Mouse (Mus musculus): ENCODE data around the gene Gm8909. TPM values are rescaled to one million over a fixed set of nuclear protein-coding genes. Genes with fewer than 3 reads are reported as not detected.
A peak's percentile ranks its signal among the peaks of the same experiment; 100 is the strongest.

The Gm8909 gene
- 0.25 and 0.38 TPM in 2 replicates for total RNA-seq (2012; rRNA removed)
- not detected in 2 replicates for total RNA-seq (2014; rRNA removed)
- 16.5 and 35.5 TPM in 2 replicates for polyA plus RNA-seq (2012; ENCODE audit: insufficient read length, low read depth)

DNA sequence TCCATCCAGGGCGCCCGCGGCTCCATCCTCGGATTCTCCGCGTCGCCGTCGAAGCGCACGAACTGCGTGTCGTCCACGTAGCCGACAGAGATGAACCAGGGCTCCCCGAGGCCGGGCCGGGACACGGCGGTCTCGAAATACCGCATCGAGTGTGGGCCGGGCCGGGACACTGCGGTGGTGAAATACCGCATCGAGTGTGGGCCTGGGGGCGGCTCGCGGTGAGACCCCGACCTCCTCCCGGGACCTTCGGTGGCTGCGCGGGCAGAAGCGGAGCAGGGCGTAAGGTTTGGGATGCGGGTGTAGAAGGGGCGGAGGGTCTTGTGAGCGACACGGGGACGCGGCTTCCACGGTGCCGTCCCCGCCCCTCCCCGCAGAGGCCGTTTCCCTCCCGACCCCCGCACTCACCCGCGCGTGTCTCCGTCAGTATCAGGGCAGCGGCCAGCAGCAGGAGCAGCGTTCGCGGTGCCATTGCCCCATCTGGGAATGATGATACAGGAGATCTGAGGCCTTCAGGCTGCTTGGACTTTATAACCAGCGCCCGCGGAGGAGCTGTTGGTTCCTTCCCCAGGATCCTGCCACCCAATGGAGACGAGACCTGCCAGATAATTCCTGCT lies at the start of gene Gm8909:
TSS of gene Gm8909 (minus strand) at position 499 of the 614 bp plus-strand sequence.
- Histone ChIP-seq H3K79me2 (replicated peaks; ENCODE audit: control insufficient read depth, extremely low read depth, insufficient read depth, poor library complexity, severe bottlenecking) (no peaks in the 10 kb centered on the region), H3K4me1 (ENCODE audit: control insufficient read depth in 1 of 2, insufficient read depth in 2 of 2) (no peaks in the 10 kb centered on the region), H3K4me3 (replicated peaks in 1 of 3; ENCODE audit: low read depth in 2 of 3, low read length in 2 of 3, poor library complexity in 1 of 3) (peak within 1 kb of the TSS in 1 of 3 experiments; percentile 35), H3K4me2 (ENCODE audit: insufficient read depth, low read depth, poor library complexity, severe bottlenecking) (no peak within 1 kb of the TSS), H3K27me3 (replicated peaks) (no peaks in the 10 kb centered on the region), H3K36me3 (replicated peaks in 1 of 2; ENCODE audit: control insufficient read depth in 1 of 2, insufficient read depth in 1 of 2, low read length in 1 of 2) (no peaks in the 10 kb centered on the region), H3K9me3 (replicated peaks; ENCODE audit: low read length) (no peaks in the 10 kb centered on the region), H3K9ac (ENCODE audit: insufficient read depth, low read depth) (no peak within 1 kb of the TSS), H3K27ac (ENCODE audit: insufficient read depth, low read depth) (no peak within 1 kb of the TSS)
- DNase-seq (ENCODE audit: extremely low read depth) = no peak
- in situ Hi-C loops (cut with MboI; ENCODE audit: low pct_ligation_motif_present, low pct_unique_long_range_greater_than_20kb, low sequenced_read_pairs) (no loop called here), dilution Hi-C loops (cut with MboI; ENCODE audit: extremely low pct_ligation_motif_present, extremely low pct_unique_long_range_greater_than_20kb, low sequenced_read_pairs) (no loop called here)
- TF ChIP-seq ZC3H11A (IDR thresholded peaks at IDR 0.05; ENCODE audit: low read depth, low read length) (no peak), UBTF (IDR thresholded peaks at IDR 0.05; ENCODE audit: low read depth, low read length) (no peak), BHLHE40 (IDR thresholded peaks at IDR 0.05; ENCODE audit: low read depth, low read length) (no peak), ETS1 (conservative IDR thresholded peaks at IDR 0.05; ENCODE audit: low read depth, low read length) (no peak), CHD1 (IDR thresholded peaks at IDR 0.05; ENCODE audit: low read depth, low read length) (no peak), TCF12 (IDR thresholded peaks at IDR 0.05; ENCODE audit: low read depth, low read length) (no peak), POLR2AphosphoS2 (IDR thresholded peaks at IDR 0.05; ENCODE audit: low read depth, low read length) (no peak), JUND (conservative IDR thresholded peaks at IDR 0.05; ENCODE audit: low read depth, low read length) (no peak), ELF1 (IDR thresholded peaks at IDR 0.05; ENCODE audit: low read depth, low read length) (no peak), ZMIZ1 (IDR thresholded peaks at IDR 0.05; ENCODE audit: low read depth, low read length) (no peak), ZKSCAN1 (IDR thresholded peaks at IDR 0.05; ENCODE audit: borderline replicate concordance, low read depth, low read length) (no peak), JUN (IDR thresholded peaks at IDR 0.05; ENCODE audit: insufficient read depth, low read depth, low read length) (no peak), ZNF384 (IDR thresholded peaks at IDR 0.05; ENCODE audit: low read depth, low read length) (no peak), GABPA (IDR thresholded peaks at IDR 0.05; ENCODE audit: insufficient replicate concordance, low read depth, low read length) (no peak), MAX (IDR thresholded peaks at IDR 0.05; ENCODE audit: low read length) (no peak)

GRCm38 (mm10) chr17:36215586-36215985 lies 47.2 kb upstream of the Gm8909 start:
- in situ Hi-C loops (cut with MboI; ENCODE audit: low pct_ligation_motif_present, low pct_unique_long_range_greater_than_20kb, low sequenced_read_pairs) = no loop called here

More at GRCm38 (mm10) chr17:36215586-36215985, 47.2 kb upstream of the Gm8909 start:
- no peaks in the 10 kb centered on the region for H3K9me3 ChIP-seq (replicated peaks; ENCODE audit: low read length)
- no peak overlapping the region for H3K4me2 ChIP-seq (ENCODE audit: insufficient read depth, low read depth, poor library complexity, severe bottlenecking)
- H3K4me3 ChIP-seq (replicated peaks in 1 of 3; ENCODE audit: low read depth in 2 of 3, low read length in 2 of 3, poor library complexity in 1 of 3) = no peak overlapping the region
- no peak overlapping the region for H3K27ac ChIP-seq (ENCODE audit: insufficient read depth, low read depth)
- no peak for TF ChIP-seq TCF12 (IDR thresholded peaks at IDR 0.05; ENCODE audit: low read depth, low read length)
- no peak for TF ChIP-seq UBTF (IDR thresholded peaks at IDR 0.05; ENCODE audit: low read depth, low read length)
- TF ChIP-seq PAX5 (IDR thresholded peaks at IDR 0.05; ENCODE audit: low read length) = no peak
- TF ChIP-seq KAT2A (IDR thresholded peaks at IDR 0.05; ENCODE audit: insufficient replicate concordance, low read length) = no peak
- TF ChIP-seq JUN (IDR thresholded peaks at IDR 0.05; ENCODE audit: insufficient read depth, low read depth, low read length) = no peak
- dilution Hi-C loops (cut with MboI; ENCODE audit: extremely low pct_ligation_motif_present, extremely low pct_unique_long_range_greater_than_20kb, low sequenced_read_pairs) = no loop called here
- H3K9ac ChIP-seq (ENCODE audit: insufficient read depth, low read depth) = no peak overlapping the region
- H3K36me3 ChIP-seq (replicated peaks in 1 of 2; ENCODE audit: control insufficient read depth in 1 of 2, insufficient read depth in 1 of 2, low read length in 1 of 2) = no peaks in the 10 kb centered on the region
- H3K27me3 ChIP-seq (replicated peaks) = peaks cover 85% of the 10 kb centered on the region
- no peaks in the 10 kb centered on the region for H3K79me2 ChIP-seq (replicated peaks; ENCODE audit: control insufficient read depth, extremely low read depth, insufficient read depth, poor library complexity, severe bottlenecking)
- H3K4me1 ChIP-seq (ENCODE audit: control insufficient read depth in 1 of 2, insufficient read depth in 2 of 2) = peaks cover 4 to 5% of the 10 kb centered on the region in 2 experiments; a peak in 1 of 4 replicates
- DNase-seq (ENCODE audit: extremely low read depth) = no peak

Measured in CH12.LX (cell line).